Comparison of ENCODE assay signal across 9 mouse cellular contexts in genomic region chr4:114472143-114472542, GRCm38 (mm10).
DNase-seq lines count a peak whose midpoint lies in the region; ATAC-seq and TF ChIP-seq lines count a peak whose summit lies in the region.
"Had no signal": no experiment of that assay in that cellular context is flagged by ENCODE, and none has a peak within 500 bp of the region (broad histone marks: within the 10 kb centered on the region; RNA-seq: fewer than 3 reads in every experiment).

No protein-coding gene starts in this region.

- WGBS in heart, embryonic 15.5 days: 54% methylated on average over 5 of the region's 5 CpGs
- 47% methylated on average over 5 of the region's 5 CpGs for WGBS in limb, embryonic 14.5 days

- H3K27ac ChIP-seq in heart, embryonic 15.5 days: no peak overlapping the region
- 0 out of 2 replicates have a peak overlapping the region, but pooled peaks have one; percentile 19 for H3K27ac ChIP-seq in limb, embryonic 14.5 days (replicated peaks; ENCODE audit: low read depth, low read length)

- no peaks in the 10 kb centered on the region for H3K36me3 ChIP-seq in heart, embryonic 15.5 days
- H3K36me3 ChIP-seq in limb, embryonic 14.5 days (ENCODE audit: control insufficient read depth, insufficient read depth, low read length): no peaks in the 10 kb centered on the region

- no peaks in the 10 kb centered on the region for H3K9me3 ChIP-seq in heart, embryonic 15.5 days (replicated peaks)
- no peaks in the 10 kb centered on the region for H3K9me3 ChIP-seq in limb, embryonic 14.5 days (ENCODE audit: control insufficient read depth, low read length)
- H3K9me3 ChIP-seq: megakaryocyte, embryonic 14.5 days had no signal

- TF ChIP-seq POLR2A in limb, embryonic 14.5 days (IDR thresholded peaks at IDR 0.05; ENCODE audit: borderline replicate concordance, extremely low read depth, insufficient read depth, insufficient read length): no peak

- H3K27me3 ChIP-seq in heart, embryonic 15.5 days: peaks cover 32% of the 10 kb centered on the region
- peaks cover 3% of the 10 kb centered on the region; the same call in 1 of the 2 replicates for H3K27me3 ChIP-seq in limb, embryonic 14.5 days (ENCODE audit: control insufficient read depth, insufficient read depth, low read length)

- ATAC-seq in heart, embryonic 15.5 days (replicated peaks; ENCODE audit: insufficient number of reproducible peaks, insufficient read depth, low FRiP score, low read depth): peak; percentile 72
- peak; percentile 54; the same call in 1 of the 2 replicates for ATAC-seq in limb, embryonic 14.5 days (ENCODE audit: low FRiP score, low read depth)

- DNase-seq in embryo, embryonic 10 days (ENCODE audit: low spot score): peak; percentile 40
- no peak for DNase-seq in embryo, embryonic 10.5 days (ENCODE audit: low spot score)
- DNase-seq in adrenal gland, postnatal 14 days: peak; percentile 64
- DNase-seq in limb, embryonic 14.5 days (ENCODE audit: low spot score): peak; percentile 18
- DNase-seq in cerebellum, adult 9-11 months: no peak
- DNase-seq in cerebellum, postnatal 14 days: no peak
- no peak for DNase-seq in layer of hippocampus, postnatal 14 days (ENCODE audit: low spot score in 2 of 2)

- H3K4me1 ChIP-seq in heart, embryonic 15.5 days (replicated peaks): peaks cover 25% of the 10 kb centered on the region
- peaks cover 45% of the 10 kb centered on the region for H3K4me1 ChIP-seq in limb, embryonic 14.5 days (ENCODE audit: control insufficient read depth, insufficient read depth, low read length)
- H3K4me1 ChIP-seq: megakaryocyte, embryonic 14.5 days had no signal

- no peak overlapping the region for H3K4me2 ChIP-seq in heart, embryonic 15.5 days
- H3K4me2 ChIP-seq in limb, embryonic 14.5 days (replicated peaks; ENCODE audit: low read depth, low read length, severe bottlenecking): no peak overlapping the region

- H3K9ac ChIP-seq in heart, embryonic 15.5 days: no peak overlapping the region
- H3K9ac ChIP-seq in limb, embryonic 14.5 days (ENCODE audit: low read depth, low read length, severe bottlenecking): no peak overlapping the region

- H3K4me3 ChIP-seq in heart, embryonic 15.5 days: no peak overlapping the region
- H3K4me3 ChIP-seq in limb, embryonic 14.5 days (replicated peaks; ENCODE audit: low read length): no peak overlapping the region
- H3K4me3 ChIP-seq: megakaryocyte, embryonic 14.5 days had no signal

Comparison
In these comparisons a context has a peak if more than half of its experiments do, and no peak if none do; other contexts are left out.
1. DNase-seq: peak in embryo, embryonic 10 days (single experiment), adrenal gland, postnatal 14 days (single experiment) and limb, embryonic 14.5 days (single experiment); none in embryo, embryonic 10.5 days (single experiment), cerebellum, adult 9-11 months (single experiment), cerebellum, postnatal 14 days (0 of 2) and layer of hippocampus, postnatal 14 days (0 of 2).